Mouse (Mus musculus) small intestine, adult 2 months (tissue): ENCODE measurements around the gene Vav2.

Source experiments
- CTCF ChIP-seq: fragments of 200-500 bp; IDR thresholded peaks from 2 replicates; pipeline ENCODE4 v1.5.1; 2012; ENCODE audit warnings: low read depth, mild to moderate bottlenecking, control low read depth, inconsistent platforms, low read length, moderate library complexity, mixed read lengths; ENCODE audit not compliant: insufficient replicate concordance, insufficient read length; ENCODE audit errors: extremely low read depth
- POLR2A ChIP-seq: fragments of 200-500 bp; IDR thresholded peaks from 2 replicates; pipeline ENCODE4 v1.6.1; 2012; ENCODE audit warnings: low read depth, mild to moderate bottlenecking, control low read depth, inconsistent platforms, low read length, moderate library complexity

- TF ChIP-seq POLR2A (no peak), CTCF (no peak)
These were observed 5.8 kb upstream of the Vav2 start for GRCm38 (mm10) chr2:27432599-27432998.
